Mouse (Mus musculus): ENCODE data around the gene Gm20547.
A peak's percentile ranks its signal among the peaks of the same experiment; 100 is the strongest.
"Not testable (repeated sequence)": the region's sequence is repeated elsewhere in the genome, so short reads cannot be mapped to it uniquely, and the experiment has no call there.

Gm20547 gene

GRCm38 (mm10) chr17:34853511-34853910 is 28.3 kb downstream of the Gm20547 start:
- DNase-seq (ENCODE audit: low read depth, low spot score): no peak

GRCm38 (mm10) chr17:34850517-34851125 is 31.2 kb downstream of the Gm20547 start:
- DNase-seq (ENCODE audit: low read depth, low spot score): no peak

GRCm38 (mm10) chr17:34849722-34850516 is 31.9 kb downstream of the Gm20547 start, which contains the start of the genes Skiv2l and Nelfe:
Gene Skiv2l (minus strand): TSS chr17:34850210.
Gene Nelfe (plus strand): TSS chr17:34850391.
- DNase-seq (ENCODE audit: low read depth, low spot score): peak; percentile 99

GRCm38 (mm10) chr17:34847615-34848014 is 34.2 kb downstream of the Gm20547 start:
- DNase-seq (ENCODE audit: low read depth, low spot score): no peak

- no peak for DNase-seq (ENCODE audit: low read depth, low spot score)
These were observed 34.6 kb downstream of the Gm20547 start for GRCm38 (mm10) chr17:34847192-34847591.

GRCm38 (mm10) chr17:34844884-34845283 is 37.0 kb downstream of the Gm20547 start:
- DNase-seq (ENCODE audit: low read depth, low spot score): no peak

- no peak for DNase-seq (ENCODE audit: low read depth, low spot score)
These were observed 41.0 kb downstream of the Gm20547 start for GRCm38 (mm10) chr17:34840736-34841307.

- DNase-seq (ENCODE audit: low read depth, low spot score): no peak
These were observed 43.1 kb downstream of the Gm20547 start for GRCm38 (mm10) chr17:34838785-34839184.

GRCm38 (mm10) chr17:34837464-34838324 is 44.1 kb downstream of the Gm20547 start:
- no peak for DNase-seq (ENCODE audit: low read depth, low spot score)

GRCm38 (mm10) chr17:34836856-34837221 is 45.0 kb downstream of the Gm20547 start, which contains the start of the genes Stk19 and Dxo:
Gene Stk19 (minus strand): TSS chr17:34836945.
Gene Dxo (plus strand): TSS chr17:34837019.
- DNase-seq (ENCODE audit: low read depth, low spot score): peak; percentile 98

- no peak for DNase-seq (ENCODE audit: low read depth, low spot score)
These were observed 45.5 kb downstream of the Gm20547 start for GRCm38 (mm10) chr17:34836155-34836855.

GRCm38 (mm10) chr17:34830776-34831175 is 51.1 kb downstream of the Gm20547 start:
- DNase-seq (ENCODE audit: low read depth, low spot score): not testable (repeated sequence)

GRCm38 (mm10) chr17:34814818-34815370 is 66.9 kb downstream of the Gm20547 start:
- DNase-seq (ENCODE audit: low read depth, low spot score): no peak

- peak; percentile 76 for DNase-seq (ENCODE audit: low read depth, low spot score)
These were observed 68.1 kb downstream of the Gm20547 start for GRCm38 (mm10) chr17:34813747-34814146.

- no peak for DNase-seq (ENCODE audit: low read depth, low spot score)
These were observed 70.6 kb downstream of the Gm20547 start for GRCm38 (mm10) chr17:34811275-34811674.

GRCm38 (mm10) chr17:34810811-34811210 is 71.0 kb downstream of the Gm20547 start:
- DNase-seq (ENCODE audit: low read depth, low spot score): not testable (repeated sequence)

- DNase-seq (ENCODE audit: low read depth, low spot score): not testable (repeated sequence)
These were observed 71.4 kb downstream of the Gm20547 start for GRCm38 (mm10) chr17:34810411-34810810.

- no peak for DNase-seq (ENCODE audit: low read depth, low spot score)
These were observed 73.1 kb downstream of the Gm20547 start for GRCm38 (mm10) chr17:34808599-34809205.

- no peak for DNase-seq (ENCODE audit: low read depth, low spot score)
These were observed 74.7 kb downstream of the Gm20547 start for GRCm38 (mm10) chr17:34807176-34807575.
